Mouse (Mus musculus) heart, postnatal 10 days (tissue): Measurements from ENCODE around the gene Cfap46. TPM values are rescaled to one million over a fixed set of nuclear protein-coding genes. Genes with fewer than 3 reads are reported as not detected.
"Not testable (repeated sequence)": the region's sequence is repeated elsewhere in the genome, so short reads cannot be mapped to it uniquely, and the experiment has no call there.

ENCODE experiments used
- DNase-seq, 2 experiments: peaks; one replicate each; pipeline ENCODE4 v3.0.0; 2021
- intact Hi-C: fragments of 180-260 bp; cut with DNase I; formaldehyde crosslinking; loops from one replicate; pipeline ENCODE4 v1.15.1; 2025
- total RNA-seq, 2 experiments: library from RNA; stranded (reverse); gene quantifications; 2 replicates each; pipeline ENCODE4 v1.2.3; 2021

Gene Cfap46
- total RNA-seq, 2 experiments from 2014 or later = 0.31 TPM; not detected in 1

DNA sequence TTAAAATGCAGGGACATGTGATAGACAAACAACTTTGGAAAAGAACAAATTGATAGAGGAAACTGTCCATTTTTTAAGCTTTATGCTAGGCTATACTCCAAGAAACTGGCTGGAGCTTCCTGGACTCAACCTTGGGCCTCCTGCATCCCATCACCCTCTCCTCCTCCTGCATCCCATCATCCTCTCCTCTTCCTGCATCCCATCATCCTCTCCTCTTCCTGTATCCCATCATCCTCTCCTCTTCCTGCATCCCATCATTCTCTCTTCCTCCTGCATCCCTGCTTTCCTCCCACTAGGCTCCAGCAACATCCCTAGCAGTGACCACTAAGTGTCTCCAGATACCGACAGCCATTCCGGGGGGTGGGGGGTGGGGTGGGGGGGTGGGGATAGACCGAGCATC is 7.2 kb downstream of the Cfap46 start:
- no peak for DNase-seq
- intact Hi-C loops = no loop called here

- intact Hi-C loops = no loop called here
- no peak for DNase-seq
Observed at GRCm38 (mm10) chr7:139666871-139667270, 16.7 kb downstream of the Cfap46 start.

- intact Hi-C loops = no loop called here
- no peak for DNase-seq
Observed at GRCm38 (mm10) chr7:139663318-139663717, 20.3 kb downstream of the Cfap46 start.

GRCm38 (mm10) chr7:139659901-139660300 is 23.7 kb downstream of the Cfap46 start:
- DNase-seq, intact Hi-C loops: not testable (repeated sequence)

GRCm38 (mm10) chr7:139649698-139650097 is 33.9 kb downstream of the Cfap46 start:
- intact Hi-C loops = loop anchor here (5.0 kb wide), 1 partner anchor 413 kb away; no protein-coding TSS in a partner anchor

DNA sequence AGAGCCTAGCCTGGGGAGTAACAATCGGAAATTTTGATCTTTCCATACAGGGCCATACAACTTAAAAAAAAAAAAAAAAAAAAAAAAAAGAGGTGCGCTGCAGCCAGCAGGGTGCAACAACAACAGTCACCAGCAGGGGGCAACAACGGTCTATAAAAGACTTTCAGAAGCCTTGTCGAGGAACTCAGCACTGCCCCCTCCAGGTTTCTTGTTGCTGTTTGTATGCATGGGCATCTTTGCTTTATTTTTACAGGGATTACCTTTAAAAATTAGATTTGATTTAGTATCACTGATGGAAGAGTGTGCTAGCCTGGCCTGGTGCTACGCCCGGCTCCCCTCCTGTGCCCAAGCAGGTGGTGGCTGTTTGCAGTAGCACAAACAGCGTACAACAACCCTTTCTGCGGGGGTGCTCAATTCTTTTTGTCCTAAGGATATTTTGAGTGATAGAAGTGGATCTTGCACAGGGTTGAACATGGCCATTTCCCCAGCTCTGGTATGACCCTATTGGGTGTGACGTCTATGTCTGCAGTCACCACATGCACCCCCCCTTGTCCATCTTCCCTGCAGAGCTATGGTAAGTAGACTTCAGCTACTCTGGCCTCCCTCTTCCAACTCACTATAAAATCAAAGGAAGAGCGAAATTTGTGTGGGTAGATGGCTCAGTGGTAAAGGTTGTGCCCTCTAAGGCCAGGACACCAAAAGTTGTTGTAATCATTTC is 35.4 kb downstream of the Cfap46 start:
- peak; percentile 91 to 96 for DNase-seq

More at GRCm38 (mm10) chr7:139649698-139650097, 33.9 kb downstream of the Cfap46 start:
- DNase-seq = peak in 1 of 2 experiments; percentile 6

GRCm38 (mm10) chr7:139633393-139633792 is 50.2 kb downstream of the Cfap46 start:
- intact Hi-C loops = no loop called here
- no peak for DNase-seq

More for the DNA sequence above, 35.4 kb downstream of the Cfap46 start:
- intact Hi-C loops = loop anchor here (1.0 to 5.0 kb wide), 3 partner anchors 36 to 414 kb away; no protein-coding TSS in a partner anchor

DNA sequence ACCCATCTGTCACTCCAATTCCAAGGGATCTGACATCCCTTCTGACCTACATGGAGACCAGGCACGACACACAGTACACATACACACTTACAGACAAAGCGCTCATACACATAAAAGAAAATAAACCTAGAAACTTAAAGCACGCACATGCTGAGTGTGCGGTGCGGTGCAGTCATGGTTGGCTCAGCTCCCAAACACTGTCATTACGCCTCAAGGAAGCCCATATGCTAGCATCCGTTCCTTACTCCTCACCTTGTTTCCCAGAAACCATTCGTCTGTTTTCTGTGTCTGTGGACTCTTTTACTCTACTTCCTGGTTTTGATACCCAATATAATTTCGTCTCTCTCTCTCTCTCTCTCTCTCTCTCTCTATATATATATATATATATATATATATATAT is 58.5 kb downstream of the Cfap46 start:
- no peak for DNase-seq
- intact Hi-C loops = no loop called here

- DNase-seq = no peak
Observed at GRCm38 (mm10) chr7:139622568-139622967, 61.0 kb downstream of the Cfap46 start.

GRCm38 (mm10) chr7:139615767-139616766 is 67.5 kb downstream of the Cfap46 start:
- intact Hi-C loops = loop anchor here (10.0 kb wide), 1 partner anchor 61 kb away; no protein-coding TSS in a partner anchor
- peak; percentile 49 to 80 for DNase-seq

More at GRCm38 (mm10) chr7:139622568-139622967, 61.0 kb downstream of the Cfap46 start:
- intact Hi-C loops = no loop called here

DNA sequence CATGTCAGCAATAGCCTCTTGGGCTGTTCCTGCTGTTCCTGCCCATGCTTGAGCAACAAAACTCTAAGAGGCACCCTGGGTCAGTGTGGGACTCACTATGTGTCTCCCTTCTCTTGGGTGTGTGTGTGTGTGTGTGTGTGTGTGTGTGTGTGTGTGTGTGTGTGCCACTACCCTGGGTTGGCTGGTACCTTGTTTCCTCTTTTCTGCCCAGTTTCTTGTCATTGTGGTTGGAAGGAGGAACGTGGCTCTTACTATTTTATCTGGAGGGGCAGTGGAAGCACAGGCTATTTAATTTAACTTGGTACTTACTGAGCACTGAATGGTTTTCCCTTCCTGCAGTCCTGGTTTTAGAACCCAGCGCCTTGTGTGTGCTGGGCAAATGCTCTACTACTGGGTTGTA is 73.3 kb downstream of the Cfap46 start:
- intact Hi-C loops = loop anchor here (10.0 kb wide), 1 partner anchor 56 kb away; no protein-coding TSS in a partner anchor
- no peak for DNase-seq

DNA sequence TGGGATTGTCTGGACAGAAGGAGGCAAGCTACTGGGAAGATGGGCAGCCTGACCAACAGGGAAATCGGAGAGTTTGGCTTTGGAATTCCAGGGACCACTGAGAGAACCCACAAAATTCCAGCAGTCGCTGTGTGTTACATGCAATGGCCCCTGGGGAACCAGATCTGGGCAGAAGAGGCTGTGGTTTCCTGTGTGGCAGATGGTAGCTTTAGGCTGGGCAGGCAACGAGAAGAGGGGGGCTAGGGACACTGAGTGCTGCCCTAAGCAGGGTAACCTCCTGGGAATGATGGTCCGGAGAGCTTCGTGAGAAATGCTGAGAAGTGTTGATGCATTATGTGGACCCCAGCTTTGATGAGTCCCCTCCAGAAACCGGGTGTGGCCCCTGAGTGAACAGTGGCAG is 87.8 kb downstream of the Cfap46 start:
- intact Hi-C loops = no loop called here
- no peak for DNase-seq

GRCm38 (mm10) chr7:139595311-139595710 is 88.3 kb downstream of the Cfap46 start:
- DNase-seq = no peak
- intact Hi-C loops = no loop called here

DNA sequence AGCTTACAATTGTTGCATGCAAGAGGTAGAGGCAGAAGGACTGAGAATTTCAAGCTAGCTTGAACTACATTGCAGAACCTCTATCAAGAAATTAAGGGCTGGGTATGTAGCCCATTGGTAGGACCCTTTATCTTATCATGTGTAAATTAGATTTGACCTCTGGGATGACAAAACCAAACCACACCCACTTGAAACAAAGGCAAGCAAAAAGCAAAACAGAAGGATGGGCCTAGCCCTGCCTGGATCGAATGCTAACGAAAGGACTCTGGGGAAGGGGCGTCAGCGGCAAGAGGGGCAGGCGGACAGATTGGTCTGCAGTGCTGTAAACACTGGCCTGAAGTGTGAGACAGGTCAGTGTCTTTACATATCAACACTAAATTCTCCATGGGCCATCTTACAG is 92.3 kb downstream of the Cfap46 start:
- intact Hi-C loops = no loop called here
- DNase-seq = no peak

DNA sequence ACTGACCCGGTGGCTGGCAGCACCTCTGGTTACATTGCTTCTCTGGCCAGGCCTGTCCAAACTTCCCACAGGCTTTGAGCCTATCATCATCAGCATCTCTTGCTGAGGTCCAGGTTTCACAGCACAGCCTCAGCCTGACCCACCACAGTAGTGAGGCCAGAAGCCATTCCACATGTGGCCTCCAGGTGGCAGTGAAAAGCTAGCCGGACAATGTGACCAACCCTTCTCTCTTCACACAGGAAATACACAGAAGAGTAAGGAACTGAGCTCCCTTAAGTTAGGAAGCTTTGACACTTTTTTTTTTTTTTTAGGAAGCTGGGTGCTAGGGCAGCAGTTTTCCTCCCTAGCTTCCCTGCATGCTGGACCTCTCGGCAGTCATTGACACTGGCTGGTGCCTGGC is 93.3 kb downstream of the Cfap46 start:
- intact Hi-C loops = no loop called here
- peak; percentile 33 to 61 for DNase-seq

DNA sequence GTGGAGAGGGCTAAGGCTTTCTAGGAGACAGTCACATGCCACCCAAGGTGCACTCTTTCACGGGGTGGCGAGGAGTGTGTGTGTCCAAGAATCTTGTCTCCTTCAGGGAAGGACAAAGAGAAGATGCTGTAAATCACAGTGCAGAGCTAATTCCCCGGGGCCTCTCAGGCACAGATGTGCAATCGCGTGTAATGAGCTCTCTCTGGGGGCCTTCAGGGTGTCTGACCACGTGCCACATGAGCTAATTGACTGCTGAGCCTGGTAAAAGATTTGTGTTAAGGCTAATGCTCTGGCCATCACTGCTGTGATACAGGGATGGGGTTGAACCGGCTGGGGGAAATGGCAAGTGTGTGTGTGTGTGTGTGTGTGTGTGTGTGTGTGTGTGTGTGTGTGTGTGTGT is 95.7 kb downstream of the Cfap46 start:
- intact Hi-C loops = no loop called here
- DNase-seq = no peak

DNA sequence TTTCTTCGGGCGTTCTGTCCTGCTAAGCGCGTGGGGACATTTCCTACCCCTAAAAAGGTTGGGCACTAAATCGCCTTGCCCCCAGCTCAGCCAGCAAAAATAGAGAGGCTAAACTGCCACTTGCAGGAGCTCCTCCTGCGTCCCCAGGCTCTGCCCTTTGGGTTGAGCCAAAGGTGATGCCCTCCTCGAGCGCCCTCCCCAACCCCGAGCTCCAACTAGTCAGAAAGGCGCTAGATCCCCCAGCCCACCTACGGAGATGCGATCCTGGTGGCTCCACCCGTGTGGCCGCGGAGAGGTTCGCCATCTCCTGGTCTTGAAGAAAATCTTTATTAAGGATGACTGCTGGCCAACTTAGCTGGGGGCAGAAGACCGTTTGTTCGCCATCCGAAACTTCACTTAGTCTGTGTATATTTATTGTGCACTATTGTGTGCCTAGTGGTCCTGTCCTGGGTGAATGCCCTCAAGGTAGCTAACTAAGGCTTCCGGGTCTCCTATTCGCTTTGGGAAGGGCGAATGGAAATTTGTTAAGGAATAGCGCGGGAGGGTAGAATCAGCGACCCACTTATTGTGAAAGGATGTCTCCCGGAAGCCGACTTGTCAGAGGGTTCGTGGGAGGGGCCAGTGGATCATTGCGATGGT is 98.3 kb downstream of the Cfap46 start:
- intact Hi-C loops = no loop called here
- peak in 1 of 2 experiments; percentile 12 for DNase-seq

DNA sequence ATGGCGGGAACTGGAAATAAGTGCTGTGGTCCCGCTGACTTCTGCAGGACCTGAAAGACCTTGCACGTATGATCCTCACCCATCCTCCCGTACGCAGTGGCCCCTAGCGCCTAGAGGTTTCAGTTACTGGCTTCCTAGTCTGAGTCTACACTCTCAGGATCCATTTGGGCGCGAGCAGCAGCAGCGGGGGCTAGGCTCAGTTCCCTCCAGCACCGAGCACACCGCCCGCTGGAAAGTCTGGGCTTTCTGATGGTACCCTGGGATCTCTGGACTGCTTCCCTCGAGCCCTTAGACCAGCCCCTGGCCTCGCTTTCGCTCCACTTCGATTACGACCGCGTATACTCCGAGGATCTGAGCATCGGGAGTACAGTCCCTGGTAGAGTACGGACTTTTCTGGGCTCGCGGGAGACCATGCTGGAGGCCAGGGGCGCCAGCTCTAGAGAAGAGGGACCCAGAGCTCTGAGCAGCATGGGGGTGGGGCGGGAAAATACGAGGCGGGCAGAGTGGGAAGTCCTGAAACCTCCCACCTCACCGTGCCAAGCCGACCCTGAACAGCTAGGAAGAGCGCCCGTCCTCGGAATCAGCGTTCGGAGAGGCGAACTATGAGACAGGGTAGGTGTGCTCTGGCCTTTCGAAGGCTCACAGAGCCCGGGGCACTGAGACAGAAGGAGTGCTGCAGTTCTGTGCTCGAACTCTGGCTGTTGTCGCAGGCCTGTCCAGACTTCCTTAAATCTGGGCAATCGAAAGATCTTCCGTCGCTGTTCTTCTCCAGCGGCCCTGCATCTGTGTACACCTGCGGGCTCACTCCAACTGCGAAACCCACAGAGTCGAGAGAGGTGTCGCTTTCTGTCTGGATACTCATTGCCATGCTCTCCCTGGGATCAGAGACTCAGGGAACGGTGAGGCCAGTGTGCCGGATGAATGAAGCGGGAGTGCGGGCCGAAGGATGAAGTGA is 99.1 kb downstream of the Cfap46 start:
- intact Hi-C loops = loop anchor here (5.0 kb wide), 1 partner anchor 282 kb away; no protein-coding TSS in a partner anchor
- DNase-seq = peak; percentile 38 to 45

GRCm38 (mm10) chr7:139583094-139583737 is 100.4 kb downstream of the Cfap46 start:
- intact Hi-C loops = loop anchor here (1.0 to 5.0 kb wide), 2 partner anchors 97 to 281 kb away; no protein-coding TSS in a partner anchor
- no peak for DNase-seq
